Comparison of ENCODE assay signal across 8 mouse cellular contexts in genomic region chr5:120106424-120107073, GRCm38 (mm10). TPM values are rescaled to one million over a fixed set of nuclear protein-coding genes. Genes with fewer than 3 reads are reported as not detected.
DNase-seq lines count a peak whose midpoint lies in the region; ATAC-seq lines count a peak whose summit lies in the region.

No protein-coding gene starts in this region.

- no peaks in the 10 kb centered on the region for H3K4me1 ChIP-seq in embryonic facial prominence, embryonic 14.5 days (ENCODE audit: control insufficient read depth, insufficient read depth, low read length)

- H3K4me3 ChIP-seq in embryonic facial prominence, embryonic 14.5 days (ENCODE audit: low read depth, low read length): no peak overlapping the region

- no peak for DNase-seq in frontal cortex, postnatal 10 days (ENCODE audit: low spot score in 2 of 2)
- peak; percentile 19 for DNase-seq in right cerebral cortex, postnatal 14 days
- DNase-seq in right cerebral cortex, postnatal 36 days (ENCODE audit: low spot score in 2 of 2): no peak
- peak; percentile 44 for DNase-seq in embryonic facial prominence, embryonic 14.5 days (ENCODE audit: low spot score)
- no peak for DNase-seq in urinary bladder, postnatal 10 days (ENCODE audit: low spot score)
- DNase-seq in ovary, postnatal 36 days (ENCODE audit: low spot score): no peak

- H3K27ac ChIP-seq in embryonic facial prominence, embryonic 14.5 days (replicated peaks; ENCODE audit: low read depth, low read length): no peak overlapping the region

- no peaks in the 10 kb centered on the region for H3K36me3 ChIP-seq in embryonic facial prominence, embryonic 14.5 days (ENCODE audit: control insufficient read depth, insufficient read depth, low read length)

- WGBS in embryonic facial prominence, embryonic 14.5 days: 26% methylated on average over 11 of the region's 12 CpGs

- ATAC-seq in frontal cortex, adult (ENCODE audit: low TSS enrichment): peak; percentile 65
- peak; percentile 30; the same call in 1 of the 2 replicates for ATAC-seq in embryonic facial prominence, embryonic 14.5 days (ENCODE audit: low read depth)
- peak; percentile 84 for ATAC-seq in megakaryocyte progenitor cell, adult 5-6 weeks (replicated peaks; ENCODE audit: poor library complexity)

- H3K4me2 ChIP-seq in embryonic facial prominence, embryonic 14.5 days (ENCODE audit: low read depth, low read length): no peak overlapping the region

- no peaks in the 10 kb centered on the region for H3K27me3 ChIP-seq in embryonic facial prominence, embryonic 14.5 days (replicated peaks; ENCODE audit: control insufficient read depth, insufficient read depth, low read length)

- H3K9ac ChIP-seq in embryonic facial prominence, embryonic 14.5 days (ENCODE audit: low read depth, low read length): no peak overlapping the region

- no peaks in the 10 kb centered on the region for H3K9me3 ChIP-seq in embryonic facial prominence, embryonic 14.5 days (ENCODE audit: control insufficient read depth, low read length)

RNA-seq across cellular contexts. Expression of gene Rbm19, which starts 9.7 kb away (rescaled TPM):
- polyA plus RNA-seq in embryonic facial prominence, embryonic 14.5 days (2014; fragmentation: Nextera tagmentation; extraction: Ambion mirVana): 14.4 and 18.7 TPM in 2 replicates
- 9.6 and 14.1 TPM in 2 replicates for total RNA-seq in megakaryocyte progenitor cell, adult 5-6 weeks (2015)
- 17.6 and 19.1 TPM in 2 replicates for total RNA-seq in megakaryocyte progenitor cell, adult 5-6 weeks (2017)

Comparison
In these comparisons a context has a peak if more than half of its experiments do, and no peak if none do; other contexts are left out.
1. DNase-seq: peak in right cerebral cortex, postnatal 14 days (single experiment) and embryonic facial prominence, embryonic 14.5 days (single experiment); none in frontal cortex, postnatal 10 days (0 of 2), right cerebral cortex, postnatal 36 days (0 of 2), urinary bladder, postnatal 10 days (single experiment) and ovary, postnatal 36 days (single experiment).
2. ATAC-seq: peak in every context shown above with its lines; median percentile 84 in megakaryocyte progenitor cell, adult 5-6 weeks; 65 in frontal cortex, adult; 30 in embryonic facial prominence, embryonic 14.5 days.